Mouse (Mus musculus): ENCODE data around the gene Slc16a13.

Gene Slc16a13

DNA sequence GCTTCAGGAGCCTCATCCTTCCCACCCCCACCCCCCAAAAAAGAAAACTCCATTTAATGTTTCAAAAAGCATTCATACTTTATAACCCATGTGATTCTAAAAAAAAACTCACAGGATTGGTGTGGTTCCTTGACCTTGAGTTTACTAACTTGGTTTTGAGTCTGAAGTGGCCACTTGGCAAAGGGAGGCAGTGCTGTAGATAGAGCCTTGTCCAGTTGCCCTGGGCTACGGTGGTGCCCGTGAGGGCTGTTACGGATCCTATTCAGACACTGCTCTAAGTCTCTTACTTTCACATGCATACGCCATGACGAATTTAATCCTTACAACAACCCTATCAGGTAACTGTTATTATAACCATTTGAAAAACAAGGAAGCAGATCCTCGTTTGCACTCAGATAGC lies 8.9 kb downstream of the Slc16a13 start:
- no peak for DNase-seq (ENCODE audit: low read depth)

DNA sequence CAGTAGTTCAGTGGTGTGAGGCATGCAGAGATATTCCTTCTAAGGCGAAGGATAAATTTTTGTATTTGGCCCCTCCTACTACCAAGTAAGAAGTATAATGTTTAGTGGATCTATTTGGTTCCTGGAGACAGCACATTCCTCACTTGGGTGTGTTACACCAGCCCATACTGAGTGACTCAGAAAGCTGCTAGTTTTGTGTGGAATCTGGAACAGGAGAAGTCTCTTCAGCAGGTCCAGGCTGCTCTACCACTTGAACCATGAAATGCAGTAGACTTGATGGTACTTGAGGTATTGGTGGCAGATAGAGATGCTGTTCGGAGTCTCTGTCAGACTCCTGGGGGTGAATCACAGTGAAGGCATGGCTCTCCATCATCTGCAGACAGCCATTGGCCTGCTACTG lies 10.2 kb downstream of the Slc16a13 start:
- DNase-seq (ENCODE audit: low read depth) = no peak

GRCm38 (mm10) chr11:70208778-70209388 lies 12.0 kb downstream of the Slc16a13 start:
- DNase-seq (ENCODE audit: low read depth) = no peak

- no peak for DNase-seq (ENCODE audit: low read depth)
Observed at GRCm38 (mm10) chr11:70207283-70207682, 13.6 kb downstream of the Slc16a13 start.

GRCm38 (mm10) chr11:70206801-70207200 lies 14.1 kb downstream of the Slc16a13 start:
- no peak for DNase-seq (ENCODE audit: low read depth)

- peak; percentile 75 for DNase-seq (ENCODE audit: low read depth)
Observed at GRCm38 (mm10) chr11:70201691-70202090, 19.2 kb downstream of the Slc16a13 start.

GRCm38 (mm10) chr11:70200036-70200608 lies 20.7 kb downstream of the Slc16a13 start:
- no peak for DNase-seq (ENCODE audit: low read depth)

DNA sequence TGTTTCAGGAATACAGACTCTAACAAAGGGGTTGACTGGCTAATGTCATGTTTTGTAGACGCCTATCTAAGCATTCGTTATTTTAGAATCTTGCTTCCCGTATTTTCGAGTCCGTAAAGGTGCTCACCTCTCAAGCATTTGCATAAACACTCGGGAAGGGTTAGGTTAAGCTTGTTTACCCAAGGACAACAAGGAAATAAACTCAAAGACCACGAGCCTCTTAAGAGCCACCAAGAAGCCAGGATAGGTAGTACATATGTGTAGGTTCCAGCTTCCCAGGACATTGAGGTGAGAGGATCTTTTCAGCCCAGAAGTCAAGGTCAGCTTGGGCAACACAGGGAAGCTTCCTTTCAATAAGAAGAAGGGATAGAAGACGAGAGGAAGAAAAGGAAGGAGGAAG lies 21.8 kb downstream of the Slc16a13 start:
- DNase-seq (ENCODE audit: low read depth) = no peak

- DNase-seq (ENCODE audit: low read depth) = no peak
Observed at GRCm38 (mm10) chr11:70198332-70198731, 22.5 kb downstream of the Slc16a13 start.

DNA sequence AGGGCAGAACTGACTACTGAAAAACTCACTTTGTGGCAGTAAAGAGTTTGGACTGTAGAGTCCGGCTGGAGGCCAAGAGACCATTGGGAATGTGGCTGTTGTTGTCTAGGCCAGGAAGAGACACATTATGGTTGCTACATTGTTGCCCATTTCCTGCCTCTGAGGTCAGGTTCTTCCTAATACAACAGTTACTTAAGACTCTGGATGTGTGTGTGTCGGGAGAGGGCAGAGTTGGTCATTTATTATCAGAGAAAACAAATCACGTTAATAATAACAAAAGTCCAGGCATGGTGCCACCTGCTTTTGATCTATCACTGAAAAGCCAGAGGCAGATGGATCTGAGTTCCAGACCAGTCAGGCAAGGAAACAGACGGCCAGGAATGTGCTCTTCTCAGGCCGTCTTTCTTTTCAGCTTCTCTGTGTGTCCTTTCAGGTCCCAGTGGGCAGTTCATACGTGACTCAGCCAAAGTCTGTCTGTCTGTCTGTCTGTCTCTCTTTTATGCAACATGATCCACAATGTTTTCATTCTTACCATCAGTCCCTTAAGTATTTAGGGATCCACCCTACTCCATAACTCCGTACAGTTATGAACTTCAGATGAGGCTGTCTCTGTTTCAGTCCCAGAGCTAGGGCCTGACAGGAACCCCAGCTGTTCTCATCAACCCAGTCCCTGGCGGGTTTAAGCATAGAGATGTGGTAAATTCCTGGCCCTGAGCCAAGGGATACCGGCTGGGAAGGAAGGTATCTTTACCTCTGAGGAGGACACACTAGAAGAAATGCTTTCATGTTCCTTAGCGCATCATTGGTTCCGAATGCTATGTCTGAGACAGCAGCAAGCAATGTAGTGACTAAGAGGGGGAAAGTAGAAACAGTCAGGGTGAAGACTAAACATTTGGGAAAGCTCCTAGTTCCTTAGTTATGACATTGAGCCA lies 27.2 kb downstream of the Slc16a13 start:
- no peak for DNase-seq (ENCODE audit: low read depth)

GRCm38 (mm10) chr11:70192157-70192556 lies 28.7 kb downstream of the Slc16a13 start:
- DNase-seq (ENCODE audit: low read depth) = no peak

GRCm38 (mm10) chr11:70191188-70191587 lies 29.7 kb downstream of the Slc16a13 start:
- DNase-seq (ENCODE audit: low read depth) = no peak

DNA sequence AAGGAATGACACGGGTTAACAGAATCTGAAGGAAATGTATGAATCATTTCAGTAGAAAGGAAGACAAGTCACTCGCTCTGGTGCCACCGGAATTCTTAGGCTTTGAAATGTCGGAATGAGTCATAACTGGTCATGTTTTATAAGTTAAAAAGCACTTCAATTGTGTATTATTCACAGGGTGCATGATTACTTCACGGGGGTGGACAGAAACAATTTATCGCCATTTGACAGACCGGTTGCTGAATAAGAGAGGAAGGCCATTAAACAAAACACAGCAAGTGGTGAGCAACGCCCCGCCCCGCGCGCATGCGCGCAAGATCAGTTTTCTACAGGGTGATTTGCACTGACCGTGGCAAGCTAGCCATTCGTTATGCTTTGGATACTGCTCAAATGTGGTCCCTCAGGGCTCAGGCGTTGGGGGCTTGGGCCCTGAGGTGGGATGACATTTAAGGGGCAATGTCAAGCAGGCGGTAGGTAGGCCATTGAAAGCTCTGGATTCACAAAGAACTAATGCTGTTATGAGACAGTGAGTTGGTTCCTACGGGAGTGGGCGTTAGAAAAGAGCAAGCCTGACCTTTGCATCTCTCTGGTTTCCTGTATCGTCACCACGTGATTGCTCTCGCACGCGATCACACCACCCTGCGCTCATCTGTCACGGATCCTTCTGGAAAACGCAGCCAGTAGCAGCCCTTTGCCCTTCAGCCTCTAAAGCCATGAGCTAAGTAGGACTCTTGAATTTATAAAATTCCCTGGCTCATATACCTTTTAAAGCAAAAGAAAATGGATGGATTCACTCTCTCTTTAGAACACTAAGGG lies 31.3 kb downstream of the Slc16a13 start:
- DNase-seq (ENCODE audit: low read depth) = no peak

DNA sequence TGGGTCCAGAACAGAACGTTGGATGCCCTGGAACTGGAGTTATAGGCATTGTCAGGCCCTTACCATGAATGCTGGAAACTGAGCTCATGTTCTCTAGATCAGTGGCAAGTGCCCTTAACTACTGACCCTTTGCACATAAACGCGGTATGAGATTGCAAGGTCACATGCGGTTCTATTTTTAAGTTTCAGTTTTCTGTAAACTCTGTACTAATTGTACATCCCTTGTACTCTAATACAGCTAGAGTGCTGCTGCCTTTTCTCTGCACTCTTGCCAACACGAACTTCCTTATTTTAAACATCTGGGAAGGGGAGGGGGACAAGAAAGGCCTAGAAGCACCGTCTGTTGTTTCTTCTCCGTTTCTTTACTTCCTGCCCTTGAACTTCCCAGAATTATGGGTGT lies 35.7 kb downstream of the Slc16a13 start:
- DNase-seq (ENCODE audit: low read depth) = no peak

DNA sequence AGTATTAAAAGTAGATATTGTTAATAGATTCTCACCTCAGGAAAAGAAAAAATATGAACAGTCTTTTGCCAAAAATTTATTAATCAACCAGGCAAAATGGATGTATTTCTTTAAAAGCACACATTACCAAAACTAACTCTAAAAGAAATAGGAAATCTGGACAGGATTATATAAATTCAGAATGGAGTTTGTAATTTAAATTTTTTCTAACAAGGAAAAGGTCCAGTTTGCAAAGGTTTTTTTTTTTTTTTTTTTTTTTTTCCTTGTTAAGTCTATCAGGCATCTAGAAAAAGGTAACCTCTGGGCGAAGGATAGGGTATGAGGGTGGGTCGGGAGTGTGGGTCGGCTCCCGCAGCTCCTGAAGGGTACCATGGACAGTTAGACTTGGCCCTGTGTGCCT lies 40.4 kb downstream of the Slc16a13 start:
- no peak for DNase-seq (ENCODE audit: low read depth)

GRCm38 (mm10) chr11:70179401-70179800 lies 41.5 kb downstream of the Slc16a13 start:
- DNase-seq (ENCODE audit: low read depth) = no peak

GRCm38 (mm10) chr11:70178756-70179155 lies 42.1 kb downstream of the Slc16a13 start:
- DNase-seq (ENCODE audit: low read depth) = no peak

GRCm38 (mm10) chr11:70178311-70178710 lies 42.6 kb downstream of the Slc16a13 start:
- DNase-seq (ENCODE audit: low read depth) = no peak

DNA sequence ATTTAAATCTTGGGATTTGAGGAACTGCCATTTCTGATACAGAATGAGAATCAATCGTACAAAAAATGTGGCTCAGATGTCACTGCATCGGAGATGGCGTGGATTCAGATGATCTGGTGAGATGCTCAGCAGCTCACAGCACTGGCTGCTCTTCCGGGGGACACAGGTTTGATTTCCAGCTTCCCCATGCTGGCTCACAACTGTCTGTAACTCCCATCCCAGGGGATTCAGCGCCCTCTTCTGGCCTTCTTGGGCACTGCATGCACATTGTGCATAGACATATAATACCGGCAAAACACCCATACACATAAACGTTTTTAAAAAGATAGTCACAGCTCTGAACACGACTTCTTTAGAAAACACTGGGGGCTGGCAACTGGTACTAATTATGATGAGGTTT lies 43.2 kb downstream of the Slc16a13 start:
- no peak for DNase-seq (ENCODE audit: low read depth)

DNA sequence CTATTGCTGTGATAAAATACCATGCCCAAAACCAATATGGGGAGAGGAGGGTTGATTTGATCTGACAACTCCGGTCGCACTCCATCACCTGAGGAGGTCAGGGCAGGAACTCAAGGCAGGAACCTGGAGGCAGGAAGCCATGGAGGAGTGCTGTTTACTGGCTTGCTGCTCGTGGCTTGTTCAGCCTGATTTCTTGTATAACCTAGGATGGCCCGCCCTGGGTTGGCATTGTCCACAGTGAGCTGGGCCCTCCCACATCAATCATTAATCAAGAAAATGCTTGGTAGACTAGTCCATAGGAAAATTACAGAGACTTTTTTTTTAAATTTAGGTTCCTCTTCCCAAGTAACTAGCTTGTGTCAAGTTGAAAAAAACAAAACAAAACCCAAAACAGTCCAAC lies 46.4 kb downstream of the Slc16a13 start:
- no peak for DNase-seq (ENCODE audit: low read depth)

- DNase-seq (ENCODE audit: low read depth) = no peak
Observed at GRCm38 (mm10) chr11:70172298-70172697, 48.6 kb downstream of the Slc16a13 start.

- peak; percentile 43 for DNase-seq (ENCODE audit: low read depth)
Observed at GRCm38 (mm10) chr11:70171847-70172246, 49.0 kb downstream of the Slc16a13 start.
